Mouse (Mus musculus) cerebellum, adult 2 months (tissue): ENCODE measurements around the gene Ntmt1.

ENCODE experiments used
- CTCF ChIP-seq: fragments of 200-500 bp; IDR thresholded peaks from 2 replicates; pipeline ENCODE4 v1.5.1; 2011; ENCODE audit warnings: low read depth, mild to moderate bottlenecking, control low read depth, low read length, moderate library complexity, borderline replicate concordance; ENCODE audit not compliant: insufficient read depth
- POLR2A ChIP-seq: fragments of 200-500 bp; IDR thresholded peaks from 2 replicates; pipeline ENCODE4 v1.6.1; 2011; ENCODE audit warnings: low read length, control low read depth, borderline replicate concordance; ENCODE audit not compliant: insufficient read depth

DNA sequence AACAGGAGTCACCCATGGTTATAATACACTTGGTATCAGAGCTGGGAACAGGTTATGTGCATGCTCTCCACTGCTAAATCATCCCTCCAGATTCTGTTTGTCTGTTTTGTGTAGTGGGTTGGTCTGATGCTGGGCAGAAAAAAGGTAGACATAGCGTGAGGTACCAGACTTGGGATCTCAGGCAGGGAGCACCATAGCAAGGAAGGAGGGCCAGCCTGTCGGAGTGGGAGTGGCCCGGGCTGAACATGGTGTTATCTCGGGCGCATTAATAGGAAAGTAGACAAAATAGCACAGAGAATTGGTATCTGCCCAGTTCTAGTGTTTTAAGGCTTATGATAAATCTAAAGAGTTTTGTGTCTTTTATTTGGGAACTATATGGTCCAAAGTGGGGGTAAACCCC, 39.1 kb upstream of the Ntmt1 start:
- no peak for TF ChIP-seq CTCF
- no peak for TF ChIP-seq POLR2A
